Mouse (Mus musculus): ENCODE measurements around the gene Adgrb3.

DNA sequence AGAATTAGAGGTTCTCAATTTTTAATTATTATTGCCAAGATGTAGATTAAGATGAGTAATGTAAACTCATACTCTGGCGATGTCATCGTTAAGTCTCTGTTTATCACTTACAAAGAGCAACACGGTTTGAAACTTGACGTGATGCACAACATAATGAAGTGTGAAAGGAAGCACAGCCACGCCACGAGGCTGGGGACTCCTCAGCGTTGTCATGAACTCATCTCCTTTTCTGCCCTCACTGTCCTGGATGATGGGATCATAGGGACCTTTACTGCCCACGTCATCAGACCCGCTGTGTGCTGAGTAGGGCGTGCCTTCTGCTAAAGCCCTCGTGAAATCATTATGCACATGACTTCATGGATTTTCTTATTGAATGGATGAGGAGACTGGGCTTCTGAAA is 714.0 kb downstream of the Adgrb3 start:
- no peak for TF ChIP-seq CTCF (conservative IDR thresholded peaks at IDR 0.05; ENCODE audit: low read length)
- TF ChIP-seq POU5F1 (IDR thresholded peaks at IDR 0.05; ENCODE audit: borderline replicate concordance, low read length): no peak

Measured in E14TG2a.4 (cell line).